27 mouse cellular contexts compared by ENCODE assay signal in the genomic region with DNA sequence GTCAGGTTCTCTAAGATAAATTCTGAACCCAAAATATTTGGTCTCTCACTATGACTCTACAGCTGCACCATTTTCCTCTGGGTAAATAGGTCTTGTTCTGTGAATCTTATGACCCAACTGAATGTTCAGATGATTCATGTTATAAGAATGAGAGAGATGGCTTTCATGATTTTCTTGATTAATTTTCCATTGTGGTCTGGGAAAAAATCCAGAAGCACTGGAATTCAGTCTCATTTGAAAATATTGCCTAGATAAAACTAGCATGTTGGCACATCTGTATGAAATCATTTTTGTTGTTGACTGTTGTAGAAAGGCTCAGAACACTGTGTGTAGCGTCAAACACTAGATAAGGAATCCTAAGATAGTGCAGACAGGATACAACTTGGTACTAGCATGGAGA.
"Had no signal": no experiment of that assay in that cellular context is flagged by ENCODE, and none has a peak within 500 bp of the region (broad histone marks: within the 10 kb centered on the region; RNA-seq: fewer than 3 reads in every experiment).

No protein-coding gene starts in this region.

- H3K27ac ChIP-seq: embryonic facial prominence, embryonic 10.5 days; embryonic facial prominence, embryonic 12.5 days; embryonic facial prominence, embryonic 13.5 days; embryonic facial prominence, embryonic 15.5 days; forebrain, embryonic 10.5 days; forebrain, embryonic 12.5 days; forebrain, embryonic 13.5 days; forebrain, embryonic 15.5 days; gastrocnemius, adult 2 months; heart, adult 2 months; heart, embryonic 10.5 days had no signal

- H3K9me3 ChIP-seq: embryonic facial prominence, embryonic 10.5 days; embryonic facial prominence, embryonic 12.5 days; embryonic facial prominence, embryonic 13.5 days; embryonic facial prominence, embryonic 15.5 days; forebrain, embryonic 10.5 days; forebrain, embryonic 12.5 days; forebrain, embryonic 13.5 days; forebrain, embryonic 15.5 days; heart, embryonic 10.5 days had no signal

- DNase-seq: cerebellum, adult 9-11 months; cerebellum, postnatal 10 days; cerebellum, postnatal 14 days; cerebellum, postnatal 25 days; cerebellum, postnatal 36 days; embryo, embryonic 11 days; forebrain, postnatal 0 days; gastrocnemius, adult 2 months; gastrocnemius, postnatal 10 days; gastrocnemius, postnatal 14 days; gastrocnemius, postnatal 25 days; gastrocnemius, postnatal 36 days; heart, adult 11 months; heart, adult 18-20 months; heart, adult 2 months had no signal

- H3K4me2 ChIP-seq: embryonic facial prominence, embryonic 12.5 days; embryonic facial prominence, embryonic 13.5 days; embryonic facial prominence, embryonic 15.5 days; forebrain, embryonic 12.5 days; forebrain, embryonic 13.5 days; forebrain, embryonic 15.5 days had no signal

- H3K27me3 ChIP-seq: embryonic facial prominence, embryonic 12.5 days; embryonic facial prominence, embryonic 13.5 days; embryonic facial prominence, embryonic 15.5 days; forebrain, embryonic 12.5 days; forebrain, embryonic 13.5 days; forebrain, embryonic 15.5 days had no signal

- H3K9ac ChIP-seq: embryonic facial prominence, embryonic 12.5 days; embryonic facial prominence, embryonic 13.5 days; embryonic facial prominence, embryonic 15.5 days; forebrain, embryonic 12.5 days; forebrain, embryonic 13.5 days; forebrain, embryonic 15.5 days; forebrain, postnatal 0 days had no signal

- H3K4me3 ChIP-seq: embryonic facial prominence, embryonic 10.5 days; embryonic facial prominence, embryonic 12.5 days; embryonic facial prominence, embryonic 13.5 days; embryonic facial prominence, embryonic 15.5 days; erythroblast, embryonic 14.5 days; forebrain, embryonic 10.5 days; forebrain, embryonic 12.5 days; forebrain, embryonic 13.5 days; forebrain, embryonic 15.5 days; gastrocnemius, adult 2 months; heart, adult 2 months; heart, embryonic 10.5 days had no signal

- H3K4me1 ChIP-seq: embryonic facial prominence, embryonic 10.5 days; embryonic facial prominence, embryonic 12.5 days; embryonic facial prominence, embryonic 13.5 days; embryonic facial prominence, embryonic 15.5 days; forebrain, embryonic 10.5 days; forebrain, embryonic 12.5 days; forebrain, embryonic 13.5 days; forebrain, embryonic 15.5 days; heart, embryonic 10.5 days had no signal

- ATAC-seq: forebrain, embryonic 13.5 days; forebrain, embryonic 14.5 days; forebrain, embryonic 15.5 days; forebrain, embryonic 16.5 days; forebrain, postnatal 0 days had no signal

- H3K36me3 ChIP-seq: embryonic facial prominence, embryonic 10.5 days; embryonic facial prominence, embryonic 12.5 days; embryonic facial prominence, embryonic 13.5 days; embryonic facial prominence, embryonic 15.5 days; forebrain, embryonic 10.5 days; forebrain, embryonic 12.5 days; forebrain, embryonic 15.5 days; heart, embryonic 10.5 days had no signal
